Mouse (Mus musculus): ENCODE results near the gene Sdhb. TPM values are rescaled to one million over a fixed set of nuclear protein-coding genes. Genes with fewer than 3 reads are reported as not detected.

Gene Sdhb
- polyA plus RNA-seq, 1 experiment from 2014 or later, result 1,167 TPM

DNA sequence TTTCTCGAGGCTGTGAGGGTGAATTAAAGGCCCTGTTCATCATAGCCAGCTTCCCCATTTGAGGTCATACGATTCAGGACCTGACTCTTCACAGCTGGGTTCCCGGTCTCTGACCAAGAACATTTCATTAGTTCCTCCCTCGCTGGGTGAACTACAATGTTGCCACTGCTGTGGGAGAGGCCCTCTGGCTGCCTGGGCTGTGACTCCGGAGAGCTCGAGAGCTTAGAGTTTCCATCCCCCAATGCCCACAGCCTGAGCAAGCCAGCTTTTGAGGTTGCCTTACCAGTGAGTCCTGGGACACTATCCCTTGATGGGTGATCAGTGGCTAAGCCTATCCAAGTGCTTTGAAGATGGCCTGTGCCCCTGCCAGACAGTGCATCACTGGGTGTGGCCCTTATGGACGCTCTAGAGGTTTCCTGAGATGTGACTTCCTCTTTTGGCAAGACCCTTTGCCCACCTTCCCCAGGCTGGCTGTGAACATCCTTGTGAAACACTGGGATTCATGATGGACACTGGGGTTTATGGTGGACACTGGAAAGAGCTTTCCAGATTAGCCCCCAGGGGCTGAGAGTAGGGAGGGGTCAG is 27.8 kb downstream of the Sdhb start:
- Histone ChIP-seq H3K4me1 (ENCODE audit: control insufficient read depth, insufficient read depth, low read length) (peaks cover 10% of the 10 kb centered on the region; the same call in 1 of the 2 replicates), H3K9me3 (replicated peaks; ENCODE audit: control insufficient read depth, low read length) (no peaks in the 10 kb centered on the region), H3K4me2 (ENCODE audit: low read depth, low read length) (no peak overlapping the region), H3K36me3 (ENCODE audit: control insufficient read depth, insufficient read depth) (no peaks in the 10 kb centered on the region; the same call in 1 of the 2 replicates), H3K9ac (ENCODE audit: low read length) (no peak overlapping the region), H3K4me3 (ENCODE audit: low read length) (no peak overlapping the region), H3K27me3 (ENCODE audit: control insufficient read depth, insufficient read depth, low read length) (no peaks in the 10 kb centered on the region), H3K27ac (ENCODE audit: low read length) (no peak overlapping the region)
- ATAC-seq (replicated peaks; ENCODE audit: extremely low read depth, insufficient read depth, low FRiP score), result no peak
- 63% methylated on average over 7 of the region's 7 CpGs for WGBS

DNA sequence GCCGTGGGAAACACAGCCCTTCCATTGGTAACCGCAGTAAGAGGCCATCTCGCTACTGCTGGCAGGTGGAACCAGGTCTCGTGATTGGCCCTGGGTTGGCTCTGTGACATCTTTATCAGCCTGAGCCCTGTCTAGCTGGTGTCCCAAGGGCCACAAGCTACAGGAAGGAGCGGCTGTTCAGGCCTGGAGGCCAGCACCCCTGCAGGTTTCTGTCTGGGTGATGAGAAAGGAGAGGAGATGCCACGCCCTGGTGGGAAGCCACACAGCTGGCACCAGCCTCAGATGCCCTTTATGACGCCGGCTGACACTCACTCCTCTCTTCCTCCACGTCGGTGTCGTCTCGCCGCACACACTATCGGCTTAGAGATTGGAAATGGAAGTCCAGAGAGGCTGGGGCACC is 28.4 kb downstream of the Sdhb start:
- Histone ChIP-seq H3K9me3 (replicated peaks; ENCODE audit: control insufficient read depth, low read length) (no peaks in the 10 kb centered on the region), H3K36me3 (ENCODE audit: control insufficient read depth, insufficient read depth) (peaks cover 4% of the 10 kb centered on the region; the same call in 1 of the 2 replicates), H3K27ac (ENCODE audit: low read length) (no peak overlapping the region), H3K4me1 (ENCODE audit: control insufficient read depth, insufficient read depth, low read length) (peaks cover 9% of the 10 kb centered on the region; the same call in 1 of the 2 replicates), H3K9ac (ENCODE audit: low read length) (no peak overlapping the region), H3K4me2 (ENCODE audit: low read depth, low read length) (no peak overlapping the region), H3K4me3 (ENCODE audit: low read length) (no peak overlapping the region), H3K27me3 (ENCODE audit: control insufficient read depth, insufficient read depth, low read length) (no peaks in the 10 kb centered on the region)
- no peak for ATAC-seq (replicated peaks; ENCODE audit: extremely low read depth, insufficient read depth, low FRiP score)
- 86% methylated on average over 14 of the region's 14 CpGs for WGBS

DNA sequence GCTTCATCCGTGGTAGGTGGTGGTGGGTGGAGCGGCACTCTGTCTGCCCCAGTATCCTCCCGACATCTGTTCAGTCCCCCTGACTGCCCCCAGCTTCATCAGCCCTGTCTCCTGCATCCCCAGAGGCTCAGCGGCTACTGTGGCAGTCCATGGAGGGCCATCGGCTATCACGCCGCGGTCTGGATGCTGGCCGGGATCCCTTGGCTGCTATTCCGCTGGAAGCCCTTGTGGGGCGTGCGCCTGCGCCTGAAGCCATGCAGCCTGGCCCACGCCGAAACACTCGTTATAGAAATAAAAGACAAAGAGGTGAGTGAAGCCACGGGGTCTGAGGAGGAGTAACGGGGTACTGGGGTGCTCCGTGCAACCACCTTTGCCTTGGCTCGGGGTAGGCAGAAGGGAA is 31.2 kb downstream of the Sdhb start:
- Histone ChIP-seq H3K4me3 (ENCODE audit: low read length) (no peak overlapping the region), H3K4me2 (ENCODE audit: low read depth, low read length) (no peak overlapping the region), H3K36me3 (ENCODE audit: control insufficient read depth, insufficient read depth) (peaks cover 25% of the 10 kb centered on the region), H3K27ac (ENCODE audit: low read length) (no peak overlapping the region), H3K9me3 (replicated peaks; ENCODE audit: control insufficient read depth, low read length) (no peaks in the 10 kb centered on the region), H3K27me3 (ENCODE audit: control insufficient read depth, insufficient read depth, low read length) (no peaks in the 10 kb centered on the region), H3K4me1 (ENCODE audit: control insufficient read depth, insufficient read depth, low read length) (peaks cover 7% of the 10 kb centered on the region; the same call in 1 of the 2 replicates), H3K9ac (ENCODE audit: low read length) (no peak overlapping the region)
- 86% methylated on average over 20 of the region's 20 CpGs for WGBS
- ATAC-seq (replicated peaks; ENCODE audit: extremely low read depth, insufficient read depth, low FRiP score), result no peak

DNA sequence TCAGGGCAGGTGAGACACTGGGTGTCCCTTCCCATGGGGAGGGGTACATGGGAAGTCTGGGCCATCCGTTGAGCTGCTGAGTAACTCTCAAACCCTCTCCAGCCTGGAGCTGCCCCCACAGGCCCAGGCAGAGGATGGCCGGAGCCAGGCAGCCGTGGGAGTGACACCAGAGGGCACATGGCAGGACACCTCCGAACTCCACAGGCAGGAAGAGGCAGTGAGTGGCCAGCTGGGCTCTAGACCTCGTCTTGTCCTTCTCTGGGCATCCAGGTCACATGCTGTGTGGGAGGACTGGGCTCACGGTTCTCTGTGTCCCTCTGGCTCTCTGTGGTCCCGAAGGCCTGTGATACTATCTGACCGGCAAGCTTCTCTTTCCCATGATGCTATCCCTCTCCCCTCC is 32.8 kb downstream of the Sdhb start:
- H3K9ac ChIP-seq (ENCODE audit: low read length), result no peak overlapping the region
- H3K36me3 ChIP-seq (ENCODE audit: control insufficient read depth, insufficient read depth), result peaks cover 31% of the 10 kb centered on the region
- H3K4me3 ChIP-seq (ENCODE audit: low read length), result no peak overlapping the region
- no peak for ATAC-seq (replicated peaks; ENCODE audit: extremely low read depth, insufficient read depth, low FRiP score)
- no peaks in the 10 kb centered on the region for H3K27me3 ChIP-seq (ENCODE audit: control insufficient read depth, insufficient read depth, low read length)
- no peaks in the 10 kb centered on the region for H3K4me1 ChIP-seq (ENCODE audit: control insufficient read depth, insufficient read depth, low read length)
- WGBS, result 66% methylated on average over 8 of the region's 8 CpGs
- H3K9me3 ChIP-seq (replicated peaks; ENCODE audit: control insufficient read depth, low read length), result no peaks in the 10 kb centered on the region
- H3K4me2 ChIP-seq (ENCODE audit: low read depth, low read length), result no peak overlapping the region
- H3K27ac ChIP-seq (ENCODE audit: low read length), result no peak overlapping the region

DNA sequence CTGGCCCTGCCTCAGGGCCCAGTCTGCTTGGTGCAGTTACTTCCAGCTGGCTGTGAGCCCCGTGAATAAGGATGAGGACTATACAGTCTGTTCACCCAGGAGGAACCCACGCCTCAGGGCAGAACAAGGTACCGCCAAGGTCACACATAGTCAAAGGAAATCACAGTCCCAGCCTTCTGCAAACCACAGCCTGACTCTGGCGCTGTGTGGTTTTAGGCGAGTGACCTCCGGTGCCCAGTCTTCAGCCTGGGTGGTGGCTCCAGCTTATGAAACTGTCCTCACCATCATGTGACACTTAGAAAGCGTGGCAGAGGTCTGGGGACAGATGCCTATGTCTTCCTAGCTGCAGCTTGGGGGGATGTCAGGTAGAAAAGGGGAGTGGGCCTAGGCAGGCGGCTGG is 34.8 kb downstream of the Sdhb start:
- H3K36me3 ChIP-seq (ENCODE audit: control insufficient read depth, insufficient read depth), result peaks cover 41% of the 10 kb centered on the region

DNA sequence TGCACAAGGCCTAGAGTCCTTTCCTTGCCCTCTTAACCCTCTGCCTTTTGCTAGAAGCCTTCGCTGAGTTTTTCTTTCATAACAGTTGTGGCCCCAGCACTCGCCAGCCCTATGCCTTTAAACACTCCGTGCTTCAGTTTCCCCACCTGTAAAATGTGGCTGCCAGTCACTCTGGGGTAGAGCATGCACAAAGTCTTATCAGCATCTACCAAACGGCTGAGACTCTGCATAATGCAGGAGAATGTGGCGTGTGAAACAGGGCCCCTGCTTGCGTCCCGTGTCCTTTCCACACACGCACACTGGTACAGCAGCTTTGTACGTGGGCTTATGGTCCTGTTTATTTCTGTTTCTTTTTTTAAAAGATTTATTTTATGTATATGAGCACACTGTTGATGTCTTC is 35.8 kb downstream of the Sdhb start:
- Histone ChIP-seq H3K36me3 (ENCODE audit: control insufficient read depth, insufficient read depth) (peaks cover 41% of the 10 kb centered on the region), H3K27ac (ENCODE audit: low read length) (no peak overlapping the region), H3K27me3 (ENCODE audit: control insufficient read depth, insufficient read depth, low read length) (no peaks in the 10 kb centered on the region), H3K4me3 (ENCODE audit: low read length) (no peak overlapping the region), H3K9ac (ENCODE audit: low read length) (no peak overlapping the region), H3K4me2 (ENCODE audit: low read depth, low read length) (no peak overlapping the region), H3K9me3 (replicated peaks; ENCODE audit: control insufficient read depth, low read length) (no peaks in the 10 kb centered on the region), H3K4me1 (ENCODE audit: control insufficient read depth, insufficient read depth, low read length) (no peaks in the 10 kb centered on the region)
- WGBS, result 90% methylated on average over 9 of the region's 9 CpGs
- ATAC-seq (replicated peaks; ENCODE audit: extremely low read depth, insufficient read depth, low FRiP score), result no peak

More for the DNA sequence above, 34.8 kb downstream of the Sdhb start:
- Histone ChIP-seq H3K27me3 (ENCODE audit: control insufficient read depth, insufficient read depth, low read length) (no peaks in the 10 kb centered on the region), H3K9me3 (replicated peaks; ENCODE audit: control insufficient read depth, low read length) (no peaks in the 10 kb centered on the region), H3K4me2 (ENCODE audit: low read depth, low read length) (no peak overlapping the region), H3K9ac (ENCODE audit: low read length) (no peak overlapping the region), H3K4me1 (ENCODE audit: control insufficient read depth, insufficient read depth, low read length) (no peaks in the 10 kb centered on the region), H3K27ac (ENCODE audit: low read length) (no peak overlapping the region), H3K4me3 (ENCODE audit: low read length) (no peak overlapping the region)
- ATAC-seq (replicated peaks; ENCODE audit: extremely low read depth, insufficient read depth, low FRiP score), result no peak
- 87% methylated on average over 8 of the region's 8 CpGs for WGBS

DNA sequence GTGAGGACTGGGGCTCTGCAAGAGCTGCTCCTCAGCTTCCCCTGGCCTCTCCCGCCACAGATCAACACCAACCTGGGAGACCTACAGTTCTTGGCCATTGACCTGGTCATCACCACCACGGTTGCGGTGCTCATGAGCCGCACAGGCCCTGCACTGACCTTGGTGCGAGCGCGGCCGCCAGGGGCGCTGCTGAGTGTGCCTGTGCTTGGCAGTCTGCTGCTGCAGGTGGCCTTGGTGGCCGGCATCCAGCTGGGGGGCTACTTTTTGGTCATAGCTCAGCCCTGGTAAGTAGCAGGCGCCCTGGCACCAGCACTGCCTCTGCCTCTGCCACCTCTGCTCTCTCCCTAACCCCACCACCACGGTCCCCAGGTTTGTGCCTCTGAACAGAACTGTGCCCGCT is 45.0 kb downstream of the Sdhb start:
- Histone ChIP-seq H3K4me3 (ENCODE audit: low read length) (no peak overlapping the region), H3K4me2 (ENCODE audit: low read depth, low read length) (no peak overlapping the region), H3K27me3 (ENCODE audit: control insufficient read depth, insufficient read depth, low read length) (no peaks in the 10 kb centered on the region), H3K27ac (ENCODE audit: low read length) (no peak overlapping the region), H3K36me3 (ENCODE audit: control insufficient read depth, insufficient read depth) (peaks cover 28% of the 10 kb centered on the region), H3K4me1 (ENCODE audit: control insufficient read depth, insufficient read depth, low read length) (peaks cover 9% of the 10 kb centered on the region), H3K9ac (ENCODE audit: low read length) (no peak overlapping the region), H3K9me3 (replicated peaks; ENCODE audit: control insufficient read depth, low read length) (no peaks in the 10 kb centered on the region)
- ATAC-seq (replicated peaks; ENCODE audit: extremely low read depth, insufficient read depth, low FRiP score), result no peak
- 79% methylated on average over 13 of the region's 13 CpGs for WGBS

DNA sequence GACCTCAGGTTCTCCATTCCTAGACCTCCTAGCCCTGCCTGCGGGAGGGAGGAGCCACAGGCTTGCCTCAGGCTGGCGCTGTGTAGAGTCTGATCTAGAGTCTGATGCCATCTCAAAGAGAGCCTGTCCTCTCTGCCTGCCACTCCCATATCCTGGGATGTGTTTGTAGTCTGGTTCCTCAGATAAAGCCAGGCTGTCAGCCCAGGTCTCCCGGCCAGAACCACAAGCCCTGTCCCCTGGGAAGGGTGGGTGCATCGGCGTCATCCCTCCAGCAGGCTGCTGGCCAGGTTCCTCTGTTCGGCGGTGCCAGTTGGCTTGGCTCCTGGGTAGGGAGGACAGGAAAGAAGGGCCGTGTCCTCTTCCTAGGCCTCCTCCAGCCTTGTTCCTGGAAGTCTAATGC is 47.0 kb downstream of the Sdhb start:
- Histone ChIP-seq H3K4me2 (ENCODE audit: low read depth, low read length) (no peak overlapping the region), H3K9me3 (replicated peaks; ENCODE audit: control insufficient read depth, low read length) (no peaks in the 10 kb centered on the region)

DNA sequence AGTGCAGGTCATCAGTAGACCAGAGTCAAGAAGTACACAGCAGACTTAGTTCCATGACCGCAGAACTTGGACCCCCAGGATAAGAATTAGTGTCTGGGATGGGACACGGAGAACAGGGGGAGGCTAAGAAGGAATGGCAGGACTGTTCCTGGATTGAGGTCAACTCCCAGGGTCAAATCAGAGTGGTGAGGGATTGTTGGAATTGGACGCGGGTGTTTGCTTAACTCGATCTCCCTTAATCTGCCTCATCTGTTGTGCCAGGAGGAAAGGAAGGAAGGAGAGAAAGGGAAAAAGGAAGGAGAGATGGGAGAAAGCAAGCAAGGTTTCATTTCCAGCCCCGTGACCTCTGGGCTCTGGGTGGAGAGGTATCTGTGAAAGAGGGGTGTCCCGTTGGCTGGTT is 49.1 kb downstream of the Sdhb start, which contains the start of gene Mfap2:
Gene Mfap2, plus strand, starts transcription at position 301 of the 400 bp plus-strand sequence.
- ATAC-seq (replicated peaks; ENCODE audit: extremely low read depth, insufficient read depth, low FRiP score), result no peak

More for the DNA sequence above, 47.0 kb downstream of the Sdhb start:
- Histone ChIP-seq H3K4me3 (ENCODE audit: low read length) (no peak overlapping the region), H3K9ac (ENCODE audit: low read length) (no peak overlapping the region), H3K36me3 (ENCODE audit: control insufficient read depth, insufficient read depth) (peaks cover 26% of the 10 kb centered on the region), H3K27ac (ENCODE audit: low read length) (no peak overlapping the region), H3K4me1 (ENCODE audit: control insufficient read depth, insufficient read depth, low read length) (peaks cover 18% of the 10 kb centered on the region), H3K27me3 (ENCODE audit: control insufficient read depth, insufficient read depth, low read length) (no peaks in the 10 kb centered on the region)
- 61% methylated on average over 8 of the region's 8 CpGs for WGBS
- no peak; the same call in 1 of the 2 replicates for ATAC-seq (replicated peaks; ENCODE audit: extremely low read depth, insufficient read depth, low FRiP score)

More for the DNA sequence above, 49.1 kb downstream of the Sdhb start, which contains the start of gene Mfap2:
- Histone ChIP-seq H3K9me3 (replicated peaks; ENCODE audit: control insufficient read depth, low read length) (no peaks in the 10 kb centered on the region), H3K4me3 (ENCODE audit: low read length) (peak within 1 kb of the TSS; percentile 73), H3K4me1 (ENCODE audit: control insufficient read depth, insufficient read depth, low read length) (peaks cover 21% of the 10 kb centered on the region), H3K9ac (ENCODE audit: low read length) (peak within 1 kb of the TSS; percentile 82), H3K27ac (ENCODE audit: low read length) (peak within 1 kb of the TSS; percentile 75), H3K36me3 (ENCODE audit: control insufficient read depth, insufficient read depth) (peaks cover 17% of the 10 kb centered on the region), H3K27me3 (ENCODE audit: control insufficient read depth, insufficient read depth, low read length) (no peaks in the 10 kb centered on the region), H3K4me2 (ENCODE audit: low read depth, low read length) (peak within 1 kb of the TSS; percentile 87)
- 21% methylated on average over 7 of the region's 7 CpGs for WGBS
